Mouse (Mus musculus): ENCODE data around the gene Actr5. TPM values are rescaled to one million over a fixed set of nuclear protein-coding genes. Genes with fewer than 3 reads are reported as not detected.

Actr5 gene
- polyA plus RNA-seq, 1 experiment: not detected

DNA sequence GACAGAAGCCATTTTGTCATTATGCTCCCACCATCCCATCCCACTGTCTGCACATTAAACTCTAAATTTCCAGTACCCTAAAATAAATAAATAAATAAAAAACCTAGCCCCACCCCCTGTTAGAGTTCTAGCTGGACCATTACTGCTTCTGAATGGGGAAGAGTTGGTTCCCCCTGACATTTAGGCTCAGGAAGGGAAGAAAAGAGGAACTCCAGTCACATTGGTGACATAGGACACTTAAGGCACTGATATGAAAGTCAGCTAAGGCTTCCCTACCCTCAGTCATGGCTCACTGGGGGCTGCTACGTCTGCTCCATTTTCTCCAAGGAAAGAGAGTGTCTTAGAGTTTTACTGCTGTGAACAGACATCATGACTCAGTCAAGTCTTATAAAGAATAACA, 27.9 kb upstream of the Actr5 start:
- WGBS: 79% methylated on average over 1 of the region's 1 CpGs

GRCm38 (mm10) chr2:158600517-158600916, 24.2 kb upstream of the Actr5 start:
- TF ChIP-seq CTCF (IDR thresholded peaks at IDR 0.05; ENCODE audit: insufficient read depth, low read depth, low read length) (no peak), POLR2A (IDR thresholded peaks at IDR 0.05; ENCODE audit: insufficient read depth, low read depth, low read length) (no peak)
- peaks cover 23% of the 10 kb centered on the region for H3K4me1 ChIP-seq (ENCODE audit: control insufficient read depth, insufficient read depth, low read length)
- 27% methylated on average over 3 of the region's 3 CpGs for WGBS
- no peak overlapping the region for H3K4me3 ChIP-seq (ENCODE audit: insufficient read depth, low read depth, low read length)
- H3K27ac ChIP-seq (ENCODE audit: insufficient read depth, low read depth, low read length): no peak overlapping the region

More for the DNA sequence above, 27.9 kb upstream of the Actr5 start:
- Histone ChIP-seq H3K4me3 (ENCODE audit: insufficient read depth, low read depth, low read length) (no peak overlapping the region), H3K27ac (ENCODE audit: insufficient read depth, low read depth, low read length) (no peak overlapping the region), H3K4me1 (ENCODE audit: control insufficient read depth, insufficient read depth, low read length) (peaks cover 19% of the 10 kb centered on the region)
- TF ChIP-seq CTCF (IDR thresholded peaks at IDR 0.05; ENCODE audit: insufficient read depth, low read depth, low read length): no peak
- TF ChIP-seq POLR2A (IDR thresholded peaks at IDR 0.05; ENCODE audit: insufficient read depth, low read depth, low read length): no peak

- peaks cover 27% of the 10 kb centered on the region for H3K4me1 ChIP-seq (ENCODE audit: control insufficient read depth, insufficient read depth, low read length)
- no peak for TF ChIP-seq CTCF (IDR thresholded peaks at IDR 0.05; ENCODE audit: insufficient read depth, low read depth, low read length)
- TF ChIP-seq POLR2A (IDR thresholded peaks at IDR 0.05; ENCODE audit: insufficient read depth, low read depth, low read length): no peak
- no peak overlapping the region for H3K4me3 ChIP-seq (ENCODE audit: insufficient read depth, low read depth, low read length)
- WGBS: 89% methylated on average over 1 of the region's 1 CpGs
- no peak overlapping the region for H3K27ac ChIP-seq (ENCODE audit: insufficient read depth, low read depth, low read length)
Observed at GRCm38 (mm10) chr2:158601326-158601725, 23.4 kb upstream of the Actr5 start.

GRCm38 (mm10) chr2:158602663-158603062, 22.0 kb upstream of the Actr5 start:
- Histone ChIP-seq H3K4me3 (ENCODE audit: insufficient read depth, low read depth, low read length) (no peak overlapping the region), H3K4me1 (ENCODE audit: control insufficient read depth, insufficient read depth, low read length) (peaks cover 31% of the 10 kb centered on the region), H3K27ac (ENCODE audit: insufficient read depth, low read depth, low read length) (no peak overlapping the region)
- 18% methylated on average over 15 of the region's 15 CpGs for WGBS
- no peak for TF ChIP-seq CTCF (IDR thresholded peaks at IDR 0.05; ENCODE audit: insufficient read depth, low read depth, low read length)
- TF ChIP-seq POLR2A (IDR thresholded peaks at IDR 0.05; ENCODE audit: insufficient read depth, low read depth, low read length): no peak

DNA sequence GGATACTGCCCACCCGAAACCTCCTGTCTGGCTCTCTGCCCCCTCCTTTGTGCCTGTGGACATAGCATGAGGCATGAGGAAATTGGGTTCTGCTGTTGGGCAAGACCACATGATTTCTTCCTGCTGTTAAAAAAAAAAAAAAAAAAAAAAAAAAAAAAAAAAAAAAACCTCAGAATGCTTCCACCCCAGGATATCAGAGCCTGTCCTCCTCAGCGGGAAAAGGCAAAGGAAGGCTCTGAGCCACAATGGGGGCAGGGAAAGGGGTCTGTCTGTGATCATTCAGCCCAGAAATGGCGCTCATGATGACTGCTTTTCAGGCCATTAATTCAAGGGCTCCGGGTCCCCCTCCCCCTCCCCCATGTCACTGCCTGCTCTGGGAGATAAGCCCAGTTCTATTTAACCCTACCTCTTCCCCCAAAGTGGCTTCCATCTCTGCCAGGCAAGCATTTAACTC, 18.1 kb upstream of the Actr5 start:
- Histone ChIP-seq H3K4me1 (ENCODE audit: control insufficient read depth, insufficient read depth, low read length) (peaks cover 21% of the 10 kb centered on the region), H3K27ac (ENCODE audit: insufficient read depth, low read depth, low read length) (peak overlapping the region; percentile 94), H3K4me3 (ENCODE audit: insufficient read depth, low read depth, low read length) (peak overlapping the region; percentile 49)
- 6% methylated on average over 4 of the region's 4 CpGs for WGBS
- TF ChIP-seq POLR2A (IDR thresholded peaks at IDR 0.05; ENCODE audit: insufficient read depth, low read depth, low read length) (0 out of 2 replicates have a peak, but pooled peaks have one; percentile 6), CTCF (IDR thresholded peaks at IDR 0.05; ENCODE audit: insufficient read depth, low read depth, low read length) (no peak)

DNA sequence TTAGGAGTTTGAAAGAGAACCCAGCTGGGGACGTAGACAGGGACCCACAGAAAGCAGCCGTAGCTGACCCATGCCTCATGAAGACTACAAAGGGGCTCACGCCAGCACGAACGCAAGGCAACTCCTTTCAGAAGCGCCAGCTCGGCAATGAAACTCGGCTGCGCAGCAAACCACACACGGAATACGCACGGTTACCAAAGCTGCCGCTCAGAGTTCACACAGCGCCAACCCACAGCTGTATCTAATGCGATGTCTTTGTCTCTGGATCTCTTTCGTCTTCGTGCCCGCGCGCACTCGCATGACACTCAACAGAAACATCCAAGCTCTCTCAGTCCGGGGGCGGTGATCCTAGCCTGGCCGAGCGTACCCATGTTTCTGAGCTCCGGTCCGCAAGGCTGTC, 15.0 kb upstream of the Actr5 start:
- under 1% methylated on average over 27 of the region's 27 CpGs for WGBS
- H3K4me1 ChIP-seq (ENCODE audit: control insufficient read depth, insufficient read depth, low read length): peaks cover 24% of the 10 kb centered on the region
- H3K4me3 ChIP-seq (ENCODE audit: insufficient read depth, low read depth, low read length): peak overlapping the region; percentile 96
- H3K27ac ChIP-seq (ENCODE audit: insufficient read depth, low read depth, low read length): peak overlapping the region; percentile 70
- TF ChIP-seq CTCF (IDR thresholded peaks at IDR 0.05; ENCODE audit: insufficient read depth, low read depth, low read length) (no peak), POLR2A (IDR thresholded peaks at IDR 0.05; ENCODE audit: insufficient read depth, low read depth, low read length) (peak; percentile 27; the same call in 1 of the 2 replicates)

- Histone ChIP-seq H3K4me1 (ENCODE audit: control insufficient read depth, insufficient read depth, low read length) (peaks cover 27% of the 10 kb centered on the region), H3K4me3 (ENCODE audit: insufficient read depth, low read depth, low read length) (peak within 1 kb of the TSS; percentile 96), H3K27ac (ENCODE audit: insufficient read depth, low read depth, low read length) (peak within 1 kb of the TSS; percentile 98)
- WGBS: 1% methylated on average over 76 of the region's 77 CpGs
- TF ChIP-seq POLR2A (IDR thresholded peaks at IDR 0.05; ENCODE audit: insufficient read depth, low read depth, low read length) (peak; percentile 64), CTCF (IDR thresholded peaks at IDR 0.05; ENCODE audit: insufficient read depth, low read depth, low read length) (no peak)
Observed at GRCm38 (mm10) chr2:158610488-158611325, 14.0 kb upstream of the Actr5 start, which contains the start of gene Slc32a1. Gene Slc32a1, plus strand, starts transcription at chr2:158610767.

- peak overlapping the region; percentile 96 for H3K4me3 ChIP-seq (ENCODE audit: insufficient read depth, low read depth, low read length)
- peak overlapping the region; percentile 98 for H3K27ac ChIP-seq (ENCODE audit: insufficient read depth, low read depth, low read length)
- no peak for TF ChIP-seq CTCF (IDR thresholded peaks at IDR 0.05; ENCODE audit: insufficient read depth, low read depth, low read length)
- TF ChIP-seq POLR2A (IDR thresholded peaks at IDR 0.05; ENCODE audit: insufficient read depth, low read depth, low read length): no peak
- 1% methylated on average over 30 of the region's 30 CpGs for WGBS
- peaks cover 29% of the 10 kb centered on the region for H3K4me1 ChIP-seq (ENCODE audit: control insufficient read depth, insufficient read depth, low read length)
Observed at GRCm38 (mm10) chr2:158611326-158611719, 13.4 kb upstream of the Actr5 start.

All from olfactory bulb, adult 2 months (tissue).